Mouse (Mus musculus): ENCODE data around the gene Apoc1. TPM values are rescaled to one million over a fixed set of nuclear protein-coding genes. Genes with fewer than 3 reads are reported as not detected.

Gene Apoc1
- polyA plus RNA-seq, 1 experiment from 2014 or later: 5.0 TPM

GRCm38 (mm10) chr7:19722754-19723195, 30.3 kb upstream of the Apoc1 start:
- DNase-seq (ENCODE audit: low spot score): no peak

GRCm38 (mm10) chr7:19719200-19719599, 26.7 kb upstream of the Apoc1 start:
- peaks cover 5% of the 10 kb centered on the region; the same call in 1 of the 2 replicates for H3K9me3 ChIP-seq (ENCODE audit: control insufficient read depth, low read length)
- H3K27me3 ChIP-seq (ENCODE audit: control insufficient read depth, insufficient read depth, low read length): no peaks in the 10 kb centered on the region
- DNase-seq (ENCODE audit: low spot score) (no peak), ATAC-seq (ENCODE audit: insufficient number of reproducible peaks, low FRiP score, low TSS enrichment, low read depth) (no peak)
- H3K9ac ChIP-seq (ENCODE audit: low read length): no peak overlapping the region
- H3K4me3 ChIP-seq (ENCODE audit: low read depth, low read length): no peak overlapping the region
- no peak overlapping the region for H3K4me2 ChIP-seq (ENCODE audit: low read depth, severe bottlenecking)
- WGBS: 90% methylated on average over 4 of the region's 4 CpGs
- H3K36me3 ChIP-seq (ENCODE audit: control insufficient read depth, insufficient read depth, low read length): peaks cover 8% of the 10 kb centered on the region; the same call in 1 of the 2 replicates
- peaks cover 2% of the 10 kb centered on the region; the same call in 1 of the 2 replicates for H3K4me1 ChIP-seq (ENCODE audit: control insufficient read depth, insufficient read depth, low read length)
- H3K27ac ChIP-seq (replicated peaks; ENCODE audit: low read depth, low read length): no peak overlapping the region

More at GRCm38 (mm10) chr7:19722754-19723195, 30.3 kb upstream of the Apoc1 start:
- Histone ChIP-seq H3K27me3 (ENCODE audit: control insufficient read depth, insufficient read depth, low read length) (no peaks in the 10 kb centered on the region), H3K4me1 (ENCODE audit: control insufficient read depth, insufficient read depth, low read length) (no peaks in the 10 kb centered on the region), H3K36me3 (ENCODE audit: control insufficient read depth, insufficient read depth, low read length) (peaks cover 11% of the 10 kb centered on the region; the same call in 1 of the 2 replicates), H3K4me2 (ENCODE audit: low read depth, severe bottlenecking) (no peak overlapping the region), H3K27ac (replicated peaks; ENCODE audit: low read depth, low read length) (no peak overlapping the region), H3K4me3 (ENCODE audit: low read depth, low read length) (no peak overlapping the region), H3K9ac (ENCODE audit: low read length) (no peak overlapping the region), H3K9me3 (ENCODE audit: control insufficient read depth, low read length) (peaks cover 5% of the 10 kb centered on the region; the same call in 1 of the 2 replicates)
- 92% methylated on average over 6 of the region's 6 CpGs for WGBS
- no peak for ATAC-seq (ENCODE audit: insufficient number of reproducible peaks, low FRiP score, low TSS enrichment, low read depth)

- Histone ChIP-seq H3K9ac (ENCODE audit: low read length) (no peak overlapping the region), H3K4me3 (ENCODE audit: low read depth, low read length) (no peak overlapping the region), H3K4me2 (ENCODE audit: low read depth, severe bottlenecking) (no peak overlapping the region), H3K27me3 (ENCODE audit: control insufficient read depth, insufficient read depth, low read length) (no peaks in the 10 kb centered on the region), H3K9me3 (ENCODE audit: control insufficient read depth, low read length) (peaks cover 5% of the 10 kb centered on the region; the same call in 1 of the 2 replicates), H3K27ac (replicated peaks; ENCODE audit: low read depth, low read length) (no peak overlapping the region), H3K4me1 (ENCODE audit: control insufficient read depth, insufficient read depth, low read length) (peaks cover 2% of the 10 kb centered on the region; the same call in 1 of the 2 replicates), H3K36me3 (ENCODE audit: control insufficient read depth, insufficient read depth, low read length) (peaks cover 8% of the 10 kb centered on the region; the same call in 1 of the 2 replicates)
- DNase-seq (ENCODE audit: low spot score) (no peak), ATAC-seq (ENCODE audit: insufficient number of reproducible peaks, low FRiP score, low TSS enrichment, low read depth) (no peak)
- 93% methylated on average over 5 of the region's 5 CpGs for WGBS
Observed at GRCm38 (mm10) chr7:19718297-19718952, 26.0 kb upstream of the Apoc1 start.

GRCm38 (mm10) chr7:19717346-19717745, 24.9 kb upstream of the Apoc1 start:
- 83% methylated on average over 4 of the region's 4 CpGs for whole genome bisulfite sequencing
- H3K36me3 ChIP-seq (ENCODE audit: control insufficient read depth, insufficient read depth, low read length): peaks cover 13% of the 10 kb centered on the region; the same call in 1 of the 2 replicates
- H3K4me3 ChIP-seq (ENCODE audit: low read depth, low read length): no peak overlapping the region
- no peak overlapping the region for H3K4me2 ChIP-seq (ENCODE audit: low read depth, severe bottlenecking)
- ATAC-seq (ENCODE audit: insufficient number of reproducible peaks, low FRiP score, low TSS enrichment, low read depth) (no peak), DNase-seq (ENCODE audit: low spot score) (no peak)
- H3K9ac ChIP-seq (ENCODE audit: low read length): no peak overlapping the region
- peaks cover 5% of the 10 kb centered on the region; the same call in 1 of the 2 replicates for H3K9me3 ChIP-seq (ENCODE audit: control insufficient read depth, low read length)
- peaks cover 2% of the 10 kb centered on the region; the same call in 1 of the 2 replicates for H3K4me1 ChIP-seq (ENCODE audit: control insufficient read depth, insufficient read depth, low read length)
- H3K27me3 ChIP-seq (ENCODE audit: control insufficient read depth, insufficient read depth, low read length): no peaks in the 10 kb centered on the region
- H3K27ac ChIP-seq (replicated peaks; ENCODE audit: low read depth, low read length): no peak overlapping the region

GRCm38 (mm10) chr7:19716822-19717221, 24.4 kb upstream of the Apoc1 start:
- Histone ChIP-seq H3K4me2 (ENCODE audit: low read depth, severe bottlenecking) (peak overlapping the region; percentile 42; the same call in 1 of the 2 replicates), H3K4me1 (ENCODE audit: control insufficient read depth, insufficient read depth, low read length) (peaks cover 2% of the 10 kb centered on the region; the same call in 1 of the 2 replicates), H3K27me3 (ENCODE audit: control insufficient read depth, insufficient read depth, low read length) (no peaks in the 10 kb centered on the region), H3K36me3 (ENCODE audit: control insufficient read depth, insufficient read depth, low read length) (peaks cover 16% of the 10 kb centered on the region; the same call in 1 of the 2 replicates), H3K4me3 (ENCODE audit: low read depth, low read length) (no peak overlapping the region), H3K9me3 (ENCODE audit: control insufficient read depth, low read length) (peaks cover 5% of the 10 kb centered on the region; the same call in 1 of the 2 replicates), H3K9ac (ENCODE audit: low read length) (no peak overlapping the region), H3K27ac (replicated peaks; ENCODE audit: low read depth, low read length) (peak overlapping the region; percentile 65; the same call in 1 of the 2 replicates)
- DNase-seq (ENCODE audit: low spot score): no peak
- WGBS: 81% methylated on average over 2 of the region's 2 CpGs
- no peak for ATAC-seq (ENCODE audit: insufficient number of reproducible peaks, low FRiP score, low TSS enrichment, low read depth)

GRCm38 (mm10) chr7:19716055-19716682, 23.7 kb upstream of the Apoc1 start:
- Histone ChIP-seq H3K36me3 (ENCODE audit: control insufficient read depth, insufficient read depth, low read length) (peaks cover 19% of the 10 kb centered on the region; the same call in 1 of the 2 replicates), H3K27me3 (ENCODE audit: control insufficient read depth, insufficient read depth, low read length) (no peaks in the 10 kb centered on the region), H3K4me3 (ENCODE audit: low read depth, low read length) (peak overlapping the region; percentile 28), H3K9ac (ENCODE audit: low read length) (0 out of 2 replicates have a peak overlapping the region, but pooled peaks have one; percentile 2), H3K9me3 (ENCODE audit: control insufficient read depth, low read length) (peaks cover 2% of the 10 kb centered on the region; the same call in 1 of the 2 replicates), H3K4me1 (ENCODE audit: control insufficient read depth, insufficient read depth, low read length) (peaks cover 2% of the 10 kb centered on the region; the same call in 1 of the 2 replicates), H3K4me2 (ENCODE audit: low read depth, severe bottlenecking) (peak overlapping the region; percentile 42), H3K27ac (replicated peaks; ENCODE audit: low read depth, low read length) (peak overlapping the region; percentile 65)
- ATAC-seq (ENCODE audit: insufficient number of reproducible peaks, low FRiP score, low TSS enrichment, low read depth) (no peak), DNase-seq (ENCODE audit: low spot score) (no peak)
- WGBS: 9% methylated on average over 18 of the region's 18 CpGs

- peak; percentile 99 for DNase-seq (ENCODE audit: low spot score)
- no peaks in the 10 kb centered on the region for H3K9me3 ChIP-seq (ENCODE audit: control insufficient read depth, low read length)
- peak within 1 kb of the TSS; percentile 91 for H3K9ac ChIP-seq (ENCODE audit: low read length)
- H3K27ac ChIP-seq (replicated peaks; ENCODE audit: low read depth, low read length): peak within 1 kb of the TSS; percentile 65
- ATAC-seq (ENCODE audit: insufficient number of reproducible peaks, low FRiP score, low TSS enrichment, low read depth): peak; percentile 100
- H3K36me3 ChIP-seq (ENCODE audit: control insufficient read depth, insufficient read depth, low read length): peaks cover 20% of the 10 kb centered on the region
- peak within 1 kb of the TSS; percentile 90 for H3K4me2 ChIP-seq (ENCODE audit: low read depth, severe bottlenecking)
- no peaks in the 10 kb centered on the region for H3K27me3 ChIP-seq (ENCODE audit: control insufficient read depth, insufficient read depth, low read length)
- H3K4me3 ChIP-seq (ENCODE audit: low read depth, low read length): peak within 1 kb of the TSS; percentile 99
- H3K4me1 ChIP-seq (ENCODE audit: control insufficient read depth, insufficient read depth, low read length): peaks cover 2% of the 10 kb centered on the region; the same call in 1 of the 2 replicates
- under 1% methylated on average over 58 of the region's 59 CpGs for WGBS
Observed at GRCm38 (mm10) chr7:19715239-19716054, 23.0 kb upstream of the Apoc1 start, which contains the start of gene Tomm40. Tomm40 (minus strand) TSS chr7:19715438.

All from limb, embryonic 11.5 days (tissue).